Mouse (Mus musculus) forebrain, embryonic 10.5 days (tissue): ENCODE results near the gene Ncoa1. TPM values are rescaled to one million over a fixed set of nuclear protein-coding genes. Genes with fewer than 3 reads are reported as not detected.
"Not testable (repeated sequence)": the region's sequence is repeated elsewhere in the genome, so short reads cannot be mapped to it uniquely, and the experiment has no call there.

Experiments used
- DNase-seq: peaks from one replicate; pipeline ENCODE4 v3.0.0-alpha.2; 2017; ENCODE audit warnings: low spot score; ENCODE audit errors: extremely low spot score
- H3K27ac ChIP-seq: fragments of 300-500 bp; sonication (generic); 2 replicates; pipeline ENCODE4 v1.5.1; 2016; ENCODE audit warnings: mild to moderate bottlenecking
- H3K27me3 ChIP-seq: fragments of 300-500 bp; sonication (generic); 2 replicates; pipeline ENCODE4 v1.6.1; 2016; ENCODE audit warnings: mild to moderate bottlenecking; ENCODE audit not compliant: poor library complexity, severe bottlenecking
- H3K36me3 ChIP-seq: fragments of 300-500 bp; sonication (generic); replicated peaks from 2 replicates; pipeline ENCODE4 v1.6.1; 2016; ENCODE audit warnings: mild to moderate bottlenecking, moderate library complexity
- H3K4me1 ChIP-seq: fragments of 300-500 bp; sonication (generic); 2 replicates; pipeline ENCODE4 v1.6.1; 2016
- H3K4me3 ChIP-seq: fragments of 300-500 bp; sonication (generic); 2 replicates; pipeline ENCODE4 v1.5.1; 2016; ENCODE audit warnings: mild to moderate bottlenecking, moderate library complexity
- H3K9me3 ChIP-seq: fragments of 300-500 bp; sonication (generic); 2 replicates; pipeline ENCODE4 v1.6.1; 2016; ENCODE audit warnings: mild to moderate bottlenecking, moderate library complexity
- WGBS: fragments of 180-500 bp; shearing (Covaris S2); methylation state at CpG from one replicate; pipeline ENCODE4 v1.1.7; 2016; 5-methylcytosine and 5-hydroxymethylcytosine counted together
- polyA plus RNA-seq: library from polyadenylated mRNA; unstranded; fragments of >200 nt; fragmentation: Nextera tagmentation; extraction: Ambion mirVana; gene quantifications from 2 replicates; pipeline ENCODE4 v1.2.1, GENCODE M21; 2016

Gene Ncoa1
- polyA plus RNA-seq, 1 experiment from 2014 or later = 3.0 TPM

GRCm38 (mm10) chr12:4376475-4376874, 100.5 kb downstream of the Ncoa1 start:
- DNase-seq = no peak
- no peaks in the 10 kb centered on the region for H3K36me3 ChIP-seq
- no peak overlapping the region for H3K4me3 ChIP-seq
- peaks cover 10% of the 10 kb centered on the region for H3K4me1 ChIP-seq
- no peak overlapping the region for H3K27ac ChIP-seq
- no peaks in the 10 kb centered on the region for H3K27me3 ChIP-seq
- 97% methylated on average over 4 of the region's 4 CpGs for WGBS
- no peaks in the 10 kb centered on the region for H3K9me3 ChIP-seq

GRCm38 (mm10) chr12:4374816-4375493, 102.0 kb downstream of the Ncoa1 start:
- H3K36me3 ChIP-seq = no peaks in the 10 kb centered on the region
- H3K4me1 ChIP-seq = peaks cover 10% of the 10 kb centered on the region
- no peak for DNase-seq
- H3K27ac ChIP-seq = 0 out of 2 replicates have a peak overlapping the region, but pooled peaks have one; percentile 9
- WGBS = 83% methylated on average over 6 of the region's 6 CpGs
- no peaks in the 10 kb centered on the region for H3K27me3 ChIP-seq
- H3K9me3 ChIP-seq = no peaks in the 10 kb centered on the region
- H3K4me3 ChIP-seq = no peak overlapping the region

- Histone ChIP-seq H3K36me3 (no peaks in the 10 kb centered on the region), H3K4me3 (no peak overlapping the region), H3K27ac (no peak overlapping the region), H3K9me3 (no peaks in the 10 kb centered on the region), H3K4me1 (peaks cover 10% of the 10 kb centered on the region), H3K27me3 (no peaks in the 10 kb centered on the region)
- DNase-seq = no peak
- 71% methylated on average over 1 of the region's 1 CpGs for WGBS
These were observed 105.6 kb downstream of the Ncoa1 start for GRCm38 (mm10) chr12:4371406-4371805.

DNA sequence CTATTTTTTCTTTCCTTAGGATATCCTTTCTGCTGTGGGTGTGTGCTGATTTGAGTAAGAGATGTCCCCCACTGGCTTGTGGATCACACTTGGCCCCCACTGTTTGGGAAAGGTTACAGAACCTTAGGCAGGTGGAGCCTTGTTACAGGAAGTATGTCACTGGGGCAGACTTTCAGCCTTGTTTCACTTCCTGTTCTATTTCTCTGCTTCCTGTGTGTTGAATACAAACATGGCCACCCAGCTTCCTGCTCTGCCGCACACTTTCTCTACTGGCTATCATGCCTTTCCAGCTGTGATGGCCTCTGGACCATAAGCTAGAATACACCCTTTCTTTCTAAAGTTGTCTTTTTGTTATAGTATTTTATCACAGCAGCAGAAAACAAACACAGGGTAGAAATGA, 111.0 kb downstream of the Ncoa1 start:
- H3K9me3 ChIP-seq = no peaks in the 10 kb centered on the region
- no peak for DNase-seq
- no peaks in the 10 kb centered on the region for H3K36me3 ChIP-seq
- no peak overlapping the region for H3K4me3 ChIP-seq
- no peak overlapping the region for H3K27ac ChIP-seq
- no peaks in the 10 kb centered on the region for H3K4me1 ChIP-seq
- WGBS = 100% methylated on average over 1 of the region's 1 CpGs
- H3K27me3 ChIP-seq = no peaks in the 10 kb centered on the region

GRCm38 (mm10) chr12:4359475-4359874, 117.5 kb downstream of the Ncoa1 start:
- no peak overlapping the region for H3K4me3 ChIP-seq
- no peaks in the 10 kb centered on the region for H3K36me3 ChIP-seq
- DNase-seq = no peak
- H3K9me3 ChIP-seq = no peaks in the 10 kb centered on the region
- H3K27me3 ChIP-seq = no peaks in the 10 kb centered on the region
- H3K27ac ChIP-seq = no peak overlapping the region
- H3K4me1 ChIP-seq = peaks cover 13% of the 10 kb centered on the region
- WGBS = 0% methylated on average over 1 of the region's 1 CpGs

DNA sequence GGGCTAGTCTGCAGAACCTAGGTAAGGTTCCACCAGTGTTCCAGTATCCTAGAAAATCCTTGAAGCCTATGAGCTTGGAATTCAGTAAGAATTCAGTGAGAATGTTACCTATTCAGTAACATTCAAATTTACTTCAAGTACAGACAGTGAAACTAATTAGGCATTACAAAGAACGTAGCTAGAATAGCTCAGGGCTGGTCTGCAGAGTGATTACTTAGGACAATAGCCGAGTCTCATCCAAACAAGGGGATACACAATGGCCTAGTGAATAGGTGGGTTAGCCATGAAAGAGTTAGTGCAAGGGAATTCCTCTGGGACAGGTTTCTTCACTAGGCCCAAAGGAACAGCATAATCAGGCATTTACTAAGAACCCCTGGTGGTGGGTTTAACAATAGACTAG, 118.3 kb downstream of the Ncoa1 start:
- H3K4me1 ChIP-seq = peaks cover 13% of the 10 kb centered on the region
- DNase-seq, H3K9me3 ChIP-seq, H3K27me3 ChIP-seq, H3K4me3 ChIP-seq, H3K27ac ChIP-seq, H3K36me3 ChIP-seq: not testable (repeated sequence)
- WGBS = 28% methylated on average over 2 of the region's 2 CpGs

- Histone ChIP-seq H3K4me1 (peaks cover 13% of the 10 kb centered on the region), H3K4me3 (no peak overlapping the region), H3K27me3 (no peaks in the 10 kb centered on the region), H3K36me3 (0 out of 2 replicates have a peak, but pooled peaks cover 2% of the 10 kb centered on the region), H3K27ac (no peak overlapping the region), H3K9me3 (no peaks in the 10 kb centered on the region)
- DNase-seq = no peak
- WGBS = 96% methylated on average over 4 of the region's 4 CpGs
These were observed 118.9 kb downstream of the Ncoa1 start for GRCm38 (mm10) chr12:4358100-4358499.

DNA sequence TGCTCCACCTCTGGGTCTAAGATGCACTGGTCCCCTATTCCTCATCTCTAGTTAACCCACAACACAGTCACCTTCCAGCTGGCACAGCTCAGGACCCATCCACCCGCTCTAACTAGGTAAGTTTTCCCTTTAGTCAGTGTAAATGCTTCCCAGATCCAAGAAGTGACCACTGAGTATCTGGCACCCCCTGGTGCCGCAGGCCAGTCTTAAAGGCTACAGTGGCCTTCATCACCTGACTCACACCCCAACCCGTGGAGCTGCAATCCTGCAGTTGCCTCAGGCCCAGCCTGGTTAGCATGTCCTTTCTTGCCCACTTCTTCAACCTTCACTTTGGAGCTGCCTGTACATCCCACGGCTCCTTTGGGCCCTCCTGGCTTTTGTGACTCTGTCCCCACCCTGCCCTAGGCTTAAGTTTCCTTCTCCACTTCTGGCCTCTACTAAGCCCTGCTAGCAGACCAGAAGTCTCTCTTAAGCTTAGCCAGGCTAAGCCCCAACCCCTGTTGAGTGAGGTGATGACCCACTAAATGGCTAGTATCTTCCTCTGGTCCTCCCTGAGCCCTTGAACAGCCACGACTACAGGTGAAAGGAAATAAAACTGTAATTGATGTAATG, 120.0 kb downstream of the Ncoa1 start:
- 87% methylated on average over 5 of the region's 5 CpGs for WGBS
- no peaks in the 10 kb centered on the region for H3K9me3 ChIP-seq
- H3K27ac ChIP-seq = peak overlapping the region; percentile 36; the same call in 1 of the 2 replicates
- no peak overlapping the region for H3K4me3 ChIP-seq
- H3K27me3 ChIP-seq = no peaks in the 10 kb centered on the region
- no peak for DNase-seq
- H3K36me3 ChIP-seq = 0 out of 2 replicates have a peak, but pooled peaks cover 2% of the 10 kb centered on the region
- peaks cover 13% of the 10 kb centered on the region for H3K4me1 ChIP-seq

DNA sequence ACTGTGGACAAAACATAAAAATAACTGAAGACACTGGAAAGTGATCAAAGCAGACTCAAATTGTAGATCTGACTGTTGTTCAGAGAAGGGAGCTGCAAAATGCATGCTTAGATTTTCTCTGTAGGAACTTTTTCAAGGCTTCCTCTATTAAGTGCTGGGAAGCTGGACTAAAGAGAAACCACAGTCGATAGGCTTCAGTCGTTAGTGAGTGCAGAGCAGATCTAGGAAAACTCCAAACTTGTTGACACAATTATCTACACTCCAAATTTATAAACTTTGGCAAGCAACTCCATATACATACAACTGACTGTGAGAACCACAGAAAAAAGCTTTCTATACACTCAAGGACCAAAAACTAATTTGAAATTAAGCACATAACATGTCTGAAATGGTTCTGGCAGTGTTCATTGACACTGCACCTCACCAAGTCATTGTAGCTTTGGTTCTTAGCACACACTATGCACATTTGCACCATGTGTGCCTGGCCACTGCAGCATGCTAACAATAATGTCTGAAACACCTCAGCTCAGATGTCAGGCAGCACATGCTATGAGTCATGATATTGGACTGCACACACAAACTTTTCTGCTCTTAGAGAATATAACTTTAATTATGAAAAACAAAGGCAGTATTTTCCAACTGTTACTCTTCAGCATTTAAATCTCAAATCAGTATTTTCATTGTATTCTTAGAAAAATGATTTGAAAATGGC, 121.8 kb downstream of the Ncoa1 start:
- Histone ChIP-seq H3K27me3 (no peaks in the 10 kb centered on the region), H3K27ac (no peak overlapping the region), H3K4me3 (no peak overlapping the region), H3K9me3 (no peaks in the 10 kb centered on the region), H3K36me3 (0 out of 2 replicates have a peak, but pooled peaks cover 2% of the 10 kb centered on the region), H3K4me1 (peaks cover 13% of the 10 kb centered on the region)
- no peak for DNase-seq
- WGBS = 80% methylated on average over 2 of the region's 2 CpGs

DNA sequence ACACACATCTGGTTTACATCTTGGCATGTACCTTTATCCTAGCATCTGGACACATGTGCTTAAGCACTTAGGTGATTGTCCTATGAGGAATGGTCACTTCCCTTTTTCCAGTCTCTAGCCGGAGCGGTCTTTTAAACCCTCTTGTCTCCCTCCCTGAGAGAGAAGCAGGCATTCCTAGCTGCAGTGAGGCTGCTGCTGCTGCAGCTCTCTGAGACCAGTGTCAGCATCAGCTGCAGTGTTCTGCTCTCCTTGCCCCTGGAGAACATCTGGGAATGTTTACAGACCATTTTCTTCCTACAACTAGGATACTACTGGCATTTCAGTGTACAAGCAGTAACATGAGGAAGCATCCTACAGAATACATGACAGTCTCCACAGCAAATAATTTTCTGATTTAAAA, 133.8 kb downstream of the Ncoa1 start:
- Histone ChIP-seq H3K36me3 (no peaks in the 10 kb centered on the region), H3K27me3 (no peaks in the 10 kb centered on the region), H3K9me3 (no peaks in the 10 kb centered on the region), H3K4me1 (no peaks in the 10 kb centered on the region), H3K4me3 (no peak overlapping the region), H3K27ac (no peak overlapping the region)
- WGBS = 80% methylated on average over 2 of the region's 2 CpGs
- no peak for DNase-seq

GRCm38 (mm10) chr12:4342087-4342486, 134.9 kb downstream of the Ncoa1 start:
- no peaks in the 10 kb centered on the region for H3K9me3 ChIP-seq
- no peak overlapping the region for H3K27ac ChIP-seq
- H3K27me3 ChIP-seq = no peaks in the 10 kb centered on the region
- no peak overlapping the region for H3K4me3 ChIP-seq
- H3K4me1 ChIP-seq = no peaks in the 10 kb centered on the region
- 63% methylated on average over 3 of the region's 3 CpGs for WGBS
- H3K36me3 ChIP-seq = no peaks in the 10 kb centered on the region
- DNase-seq = no peak

DNA sequence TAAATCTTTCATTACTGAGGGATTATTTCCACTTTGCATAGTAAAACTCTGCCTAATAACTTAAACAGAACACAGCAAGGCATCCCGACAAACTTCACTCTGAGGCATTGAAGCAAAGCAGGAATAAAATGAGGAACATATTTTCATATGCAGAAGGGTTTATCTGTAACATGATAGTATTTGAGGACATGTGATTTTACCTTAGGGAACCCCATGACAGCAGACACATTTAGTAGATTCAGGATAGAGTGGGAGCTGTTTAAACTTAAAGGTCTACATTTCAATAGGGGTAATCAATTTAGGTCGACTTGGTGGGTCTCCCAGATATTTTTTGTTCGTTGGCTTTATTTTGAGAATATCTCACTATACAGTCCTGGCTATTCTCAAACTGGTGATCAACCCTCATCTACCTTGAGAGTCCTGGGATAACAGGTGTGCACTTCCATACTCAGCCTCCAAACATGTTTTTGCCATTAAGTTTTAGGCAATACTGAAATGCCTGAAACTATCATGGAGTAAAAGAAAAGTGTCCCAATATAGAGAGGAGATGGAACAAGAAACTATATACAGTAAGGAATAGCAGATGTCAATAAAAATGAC, 136.6 kb downstream of the Ncoa1 start:
- Histone ChIP-seq H3K36me3 (no peaks in the 10 kb centered on the region), H3K27ac (no peak overlapping the region), H3K4me1 (no peaks in the 10 kb centered on the region), H3K4me3 (no peak overlapping the region), H3K9me3 (no peaks in the 10 kb centered on the region), H3K27me3 (no peaks in the 10 kb centered on the region)
- WGBS = 88% methylated on average over 3 of the region's 3 CpGs
- no peak for DNase-seq

- H3K4me3 ChIP-seq = no peak overlapping the region
- H3K36me3 ChIP-seq = no peaks in the 10 kb centered on the region
- no peak for DNase-seq
- H3K27me3 ChIP-seq = no peaks in the 10 kb centered on the region
- no peaks in the 10 kb centered on the region for H3K9me3 ChIP-seq
- H3K4me1 ChIP-seq = peaks cover 5% of the 10 kb centered on the region; the same call in 1 of the 2 replicates
- 81% methylated on average over 5 of the region's 5 CpGs for WGBS
- H3K27ac ChIP-seq = no peak overlapping the region
These were observed 153.4 kb downstream of the Ncoa1 start for GRCm38 (mm10) chr12:4323604-4324003.
